Mouse (Mus musculus) adrenal gland, adult 10 weeks (tissue): ENCODE results near the gene Tcfl5. TPM values are rescaled to one million over a fixed set of nuclear protein-coding genes. Genes with fewer than 3 reads are reported as not detected.

Source experiments
- polyA plus RNA-seq: library from polyadenylated mRNA; stranded (reverse); fragments of 350-450 nt; fragmentation: Illumina TruSeq; extraction: RNeasy Lipid Tissue Mini Kit (QIAGEN cat#74804); gene quantifications from one replicate; pipeline ENCODE4 v1.2.3, GENCODE M21; 2014; ENCODE audit warnings: low read depth, low replicate concordance

The Tcfl5 gene
- not detected for polyA plus RNA-seq

GRCm38 (mm10) chr2:180642555-180643260 lies at the start of gene Tcfl5:
Tcfl5 (minus strand) TSS chr2:180642708.

GRCm38 (mm10) chr2:180597490-180597889 lies 45.0 kb downstream of the Tcfl5 start, which contains the start of gene Col9a3:
Col9a3 (plus strand) TSS chr2:180597790.

GRCm38 (mm10) chr2:180589123-180589831 lies 53.2 kb downstream of the Tcfl5 start, which contains the start of gene Ogfr:
Ogfr (plus strand) TSS chr2:180589245.

GRCm38 (mm10) chr2:180581002-180581401 lies 61.5 kb downstream of the Tcfl5 start, which contains the start of gene Mrgbp:
Mrgbp (plus strand) TSS chr2:180581304.

Other genes starting within 250 kb of the Tcfl5 start
- not detected for gene Slco4a1, start 186.5 kb downstream of the Tcfl5 start, polyA plus RNA-seq
- not detected for gene Ntsr1, start 142.7 kb downstream of the Tcfl5 start, polyA plus RNA-seq
- gene Mrgbp, start 61.4 kb downstream of the Tcfl5 start, polyA plus RNA-seq: 17.7 TPM
- 14.9 TPM for gene Ogfr, start 53.5 kb downstream of the Tcfl5 start, polyA plus RNA-seq
- not detected for gene Col9a3, start 44.9 kb downstream of the Tcfl5 start, polyA plus RNA-seq
- 17.3 TPM for gene Dido1, start 67.3 kb upstream of the Tcfl5 start, polyA plus RNA-seq
- 51.3 TPM for gene Gid8, start 67.4 kb upstream of the Tcfl5 start, polyA plus RNA-seq
- not detected for gene Slc17a9, start 82.6 kb upstream of the Tcfl5 start, polyA plus RNA-seq
- not detected for gene Bhlhe23, start 134.2 kb upstream of the Tcfl5 start, polyA plus RNA-seq